Mouse (Mus musculus): ENCODE data around the gene Pkp1.
A peak's percentile ranks its signal among the peaks of the same experiment; 100 is the strongest.

Pkp1 gene

DNA sequence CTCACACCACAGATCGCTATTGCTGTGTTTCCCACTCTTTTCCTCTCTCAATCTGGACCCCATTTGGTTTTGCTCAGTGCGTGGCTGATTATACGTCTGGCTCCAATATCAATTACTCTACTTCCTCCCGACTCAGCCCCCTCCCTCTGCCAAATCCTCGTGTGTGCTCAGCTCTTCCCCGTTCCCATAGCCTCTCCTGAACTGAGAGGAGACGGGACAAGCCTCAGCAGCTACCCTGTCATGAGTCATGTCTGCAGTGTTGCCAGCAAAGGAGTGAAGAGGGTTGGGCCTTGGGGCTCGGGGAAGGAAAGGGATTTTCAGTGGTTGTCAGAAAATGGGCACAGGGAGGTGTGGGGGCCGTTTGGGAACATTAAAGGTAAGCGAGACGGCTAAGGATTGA lies 12.3 kb downstream of the Pkp1 start:
- DNase-seq: no peak

GRCm38 (mm10) chr1:135899991-135900515 lies 19.0 kb downstream of the Pkp1 start:
- DNase-seq: no peak

- no peak for DNase-seq
Observed at GRCm38 (mm10) chr1:135899295-135899694, 19.7 kb downstream of the Pkp1 start.

- no peak for DNase-seq
Observed at GRCm38 (mm10) chr1:135895367-135895766, 23.6 kb downstream of the Pkp1 start.

DNA sequence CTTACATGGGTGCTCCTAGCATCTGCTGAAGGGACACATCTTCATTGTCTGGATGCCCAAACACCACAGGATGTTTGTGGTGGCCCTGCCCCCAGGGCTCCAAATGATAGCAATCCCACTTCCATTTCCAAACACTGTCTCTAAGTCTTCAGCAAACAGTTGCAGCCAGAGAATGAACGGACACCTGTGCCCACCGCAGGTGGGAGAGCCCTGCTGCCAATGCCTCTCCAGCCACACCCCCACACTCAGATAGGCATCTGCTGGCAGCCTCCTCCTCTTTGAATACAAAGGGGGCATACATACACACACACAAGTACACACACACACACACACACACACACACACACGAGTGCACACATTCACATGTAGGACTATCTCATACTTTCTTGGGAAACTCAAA lies 25.6 kb downstream of the Pkp1 start:
- DNase-seq: no peak

DNA sequence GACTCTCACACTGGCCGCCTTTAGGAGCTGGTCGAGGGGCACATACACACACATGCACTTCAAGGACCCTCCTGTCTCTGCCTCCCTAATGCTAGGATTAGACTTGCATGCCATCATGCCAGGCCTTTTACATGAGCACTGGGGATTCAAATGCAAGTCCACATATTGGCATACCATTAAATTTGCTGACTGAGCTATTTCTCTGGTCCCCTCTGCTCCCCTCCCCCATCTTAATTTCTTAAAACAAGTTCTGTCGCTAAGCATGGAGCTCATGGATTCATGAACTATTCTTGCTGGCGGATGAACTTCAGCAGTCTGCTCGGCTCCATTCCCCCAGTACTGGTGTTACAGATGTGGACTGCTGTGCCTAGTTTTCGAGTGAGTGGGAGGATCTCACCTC lies 26.2 kb downstream of the Pkp1 start:
- DNase-seq: no peak

DNA sequence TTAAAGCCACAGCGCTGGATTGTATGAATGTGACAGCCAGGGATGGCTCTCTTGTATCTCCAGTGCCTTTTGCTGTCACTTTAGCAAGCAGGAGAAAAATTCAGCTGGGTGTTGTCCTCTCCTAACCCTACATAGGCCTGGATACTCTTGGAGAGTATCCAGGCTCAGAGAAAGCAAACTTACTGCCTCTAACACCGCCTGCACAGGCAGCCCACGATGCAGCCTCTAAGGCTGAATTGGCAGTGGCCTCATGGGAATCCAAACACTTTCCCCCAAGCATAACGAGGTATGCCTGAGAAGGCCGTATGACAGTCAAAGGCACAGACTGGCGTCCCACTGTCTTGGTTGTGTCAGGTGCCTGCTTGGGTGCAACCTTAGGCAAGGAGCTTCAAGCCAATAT lies 26.8 kb downstream of the Pkp1 start:
- no peak for DNase-seq

- no peak for DNase-seq
Observed at GRCm38 (mm10) chr1:135891424-135892216, 27.4 kb downstream of the Pkp1 start.

- no peak for DNase-seq
Observed at GRCm38 (mm10) chr1:135889461-135890185, 29.4 kb downstream of the Pkp1 start.

DNA sequence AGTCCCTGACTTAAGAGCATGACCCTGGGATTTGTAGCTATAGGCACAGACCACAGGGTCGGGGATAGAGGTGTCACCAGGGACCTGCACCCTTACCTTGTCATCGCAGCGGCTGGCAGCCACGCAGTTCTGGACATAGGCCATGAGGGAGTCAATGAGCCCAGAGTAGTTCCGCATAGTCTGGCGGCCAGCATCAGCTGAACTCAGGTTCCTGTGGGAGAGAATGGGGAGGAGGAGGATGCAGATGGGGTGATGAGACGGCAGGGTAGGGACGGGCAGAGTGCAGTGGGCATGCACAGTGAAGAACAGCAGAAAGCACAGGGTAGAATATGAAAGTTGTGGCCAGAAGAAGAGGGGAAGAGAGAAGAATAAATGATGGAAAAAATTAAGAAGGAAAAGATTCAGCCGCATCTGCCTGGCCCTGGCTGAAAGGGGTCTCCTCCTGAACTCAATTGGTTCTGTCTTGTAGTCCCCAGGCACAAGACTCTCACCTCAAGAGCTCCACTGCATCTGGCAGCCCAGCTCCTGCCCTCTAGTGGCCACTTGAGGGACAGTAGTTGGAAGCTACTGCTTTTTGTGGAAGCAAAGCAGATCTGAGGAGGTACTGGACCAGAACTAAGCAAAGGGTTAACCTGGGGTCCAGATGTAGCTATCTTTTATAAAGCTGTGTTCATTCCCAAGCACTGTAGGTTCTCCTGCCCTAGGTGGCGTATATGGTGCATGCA lies 36.5 kb downstream of the Pkp1 start:
- peak; percentile 62 for DNase-seq

DNA sequence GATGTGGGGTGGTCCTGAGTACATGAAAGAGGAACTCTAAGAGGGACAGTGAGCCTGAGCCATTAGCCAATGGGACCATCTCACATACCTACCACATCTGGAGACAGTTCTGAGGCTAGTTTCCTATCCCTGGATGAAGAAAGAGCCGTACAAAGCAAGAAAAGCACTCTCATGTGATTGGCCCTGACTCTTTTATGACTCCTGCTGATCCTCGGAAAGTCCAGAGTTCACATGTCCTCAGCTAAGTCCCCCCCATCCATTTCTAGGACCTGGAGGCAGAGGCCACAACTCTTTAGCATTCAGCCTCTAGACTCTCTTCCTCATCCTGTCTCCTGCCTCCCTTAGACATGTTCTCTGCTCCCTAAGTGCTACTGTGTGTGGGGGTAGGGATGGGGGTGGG lies 41.8 kb downstream of the Pkp1 start:
- DNase-seq: no peak

- no peak for DNase-seq
Observed at GRCm38 (mm10) chr1:135872991-135873390, 46.0 kb downstream of the Pkp1 start.

DNA sequence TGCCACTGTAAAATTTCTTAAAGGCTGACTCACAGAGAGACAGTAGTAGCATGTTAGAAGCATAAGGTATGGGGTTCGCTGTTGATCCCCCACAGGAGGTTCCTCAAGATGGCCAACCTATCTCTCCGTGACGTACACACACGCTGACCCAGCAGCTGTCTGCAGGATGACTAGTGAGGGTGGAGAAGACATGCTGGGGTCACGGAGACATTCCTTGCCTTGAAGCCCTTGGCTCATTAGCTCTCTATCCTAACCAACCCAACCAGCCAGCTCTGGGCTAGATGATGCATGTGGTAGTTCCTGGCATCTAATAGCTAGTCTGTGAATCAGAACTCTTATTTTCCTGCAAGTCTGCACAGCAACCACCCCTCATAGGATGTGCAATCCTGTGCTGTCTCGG lies 50.4 kb downstream of the Pkp1 start:
- DNase-seq: no peak

GRCm38 (mm10) chr1:135865518-135866194 lies 53.4 kb downstream of the Pkp1 start:
- DNase-seq: peak; percentile 91

DNA sequence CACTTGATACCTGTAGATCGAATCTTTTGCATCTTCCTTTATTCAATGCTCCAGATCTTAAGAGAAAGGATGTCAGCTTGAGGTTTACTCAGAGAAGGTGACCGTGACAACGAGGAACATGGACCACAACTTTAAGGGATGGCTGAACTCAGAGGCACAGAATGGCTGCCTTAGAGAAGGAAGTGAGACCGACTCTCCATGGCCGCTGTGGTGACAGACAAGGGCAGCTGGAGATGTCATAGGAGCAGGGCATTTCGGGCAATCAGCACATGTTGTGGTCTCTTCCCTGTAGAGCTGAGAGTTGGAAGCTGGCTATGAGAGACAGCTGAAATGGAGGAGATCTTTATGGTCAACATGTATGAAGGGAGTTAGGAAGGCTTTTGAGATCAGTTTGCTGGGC lies 54.2 kb downstream of the Pkp1 start:
- DNase-seq: no peak

GRCm38 (mm10) chr1:135863786-135864335 lies 55.1 kb downstream of the Pkp1 start:
- no peak for DNase-seq

- DNase-seq: no peak
Observed at GRCm38 (mm10) chr1:135862561-135862960, 56.4 kb downstream of the Pkp1 start.

GRCm38 (mm10) chr1:135861980-135862552 lies 56.9 kb downstream of the Pkp1 start:
- DNase-seq: no peak

- no peak for DNase-seq
Observed at GRCm38 (mm10) chr1:135861091-135861490, 57.9 kb downstream of the Pkp1 start.

DNA sequence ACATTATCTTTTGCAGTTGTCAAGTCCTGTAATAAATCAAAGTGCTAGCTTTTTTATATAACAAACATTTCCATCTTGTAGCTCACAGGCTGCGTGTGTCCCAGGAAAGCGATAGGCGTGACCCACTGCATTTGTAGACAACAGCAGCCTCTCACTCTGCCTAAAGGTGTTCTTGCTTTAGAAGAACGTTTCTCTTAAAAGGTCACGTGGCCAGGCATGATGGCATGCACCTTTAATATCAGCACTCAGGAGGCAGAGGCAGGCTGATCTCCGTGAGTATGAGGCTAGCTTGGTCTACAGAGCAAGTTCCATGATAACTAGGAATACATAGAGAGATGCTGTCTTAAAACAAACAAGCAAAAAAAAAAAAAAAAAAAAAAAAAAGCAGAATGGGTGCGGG lies 60.5 kb downstream of the Pkp1 start:
- DNase-seq: no peak

- DNase-seq: no peak
Observed at GRCm38 (mm10) chr1:135857137-135857775, 61.8 kb downstream of the Pkp1 start.

GRCm38 (mm10) chr1:135856070-135856469 lies 62.9 kb downstream of the Pkp1 start:
- no peak for DNase-seq
